Mouse (Mus musculus) embryonic facial prominence, embryonic 10.5 days (tissue): ENCODE data around the gene C4b. TPM values are rescaled to one million over a fixed set of nuclear protein-coding genes. Genes with fewer than 3 reads are reported as not detected.
"Not testable (repeated sequence)": the region's sequence is repeated elsewhere in the genome, so short reads cannot be mapped to it uniquely, and the experiment has no call there.

ENCODE experiments used
- DNase-seq: peaks from one replicate; pipeline ENCODE4 v3.0.0-alpha.2; 2017; ENCODE audit warnings: low spot score
- H3K27ac ChIP-seq: fragments of 300-500 bp; sonication (generic); replicated peaks from 2 replicates; pipeline ENCODE4 v1.5.1; 2016; ENCODE audit warnings: mild to moderate bottlenecking
- H3K27me3 ChIP-seq: fragments of 300-500 bp; sonication (generic); replicated peaks from 2 replicates; pipeline ENCODE4 v1.6.1; 2016; ENCODE audit warnings: low read depth, mild to moderate bottlenecking; ENCODE audit not compliant: poor library complexity, severe bottlenecking
- H3K36me3 ChIP-seq: fragments of 300-500 bp; sonication (generic); replicated peaks from 2 replicates; pipeline ENCODE4 v1.6.1; 2016; ENCODE audit warnings: mild to moderate bottlenecking, moderate library complexity
- H3K4me1 ChIP-seq: fragments of 300-500 bp; sonication (generic); 2 replicates; pipeline ENCODE4 v1.6.1; 2016
- H3K4me3 ChIP-seq: fragments of 300-500 bp; sonication (generic); 2 replicates; pipeline ENCODE4 v1.5.1; 2016; ENCODE audit warnings: mild to moderate bottlenecking, moderate library complexity
- H3K9me3 ChIP-seq: fragments of 300-500 bp; sonication (generic); 2 replicates; pipeline ENCODE4 v1.6.1; 2016; ENCODE audit warnings: mild to moderate bottlenecking
- WGBS: fragments of 180-500 bp; shearing (Covaris S2); methylation state at CpG from one replicate; pipeline ENCODE4 v1.1.7; 2016; 5-methylcytosine and 5-hydroxymethylcytosine counted together
- polyA plus RNA-seq: library from polyadenylated mRNA; unstranded; fragments of >200 nt; fragmentation: Nextera tagmentation; extraction: Ambion mirVana; gene quantifications from 2 replicates; pipeline ENCODE4 v1.2.1, GENCODE M21; 2016

Gene C4b
- not detected in 2 replicates for polyA plus RNA-seq

DNA sequence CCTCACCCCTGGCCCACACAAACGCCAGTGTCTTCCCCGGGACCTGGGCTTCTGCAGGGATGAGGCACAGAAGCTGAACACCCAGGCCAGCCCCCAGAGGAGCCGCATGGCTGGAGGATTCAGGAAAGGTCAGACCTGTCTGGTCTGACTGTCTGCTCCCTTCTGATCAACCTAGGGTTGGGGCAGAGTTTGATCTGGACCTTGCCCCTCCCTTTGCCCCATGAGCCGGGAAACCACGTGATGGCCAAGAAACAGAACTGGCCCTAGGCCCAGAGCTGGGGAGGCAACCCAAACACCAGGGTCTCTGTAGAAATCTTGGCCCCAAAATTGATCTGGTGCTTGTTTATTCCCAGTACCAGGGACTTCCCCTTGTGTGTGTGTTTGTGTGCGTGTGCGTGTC, at the start of gene C4b:
Gene C4b, minus strand, starts transcription at position 164 of the 400 bp plus-strand sequence.
- DNase-seq: no peak

DNA sequence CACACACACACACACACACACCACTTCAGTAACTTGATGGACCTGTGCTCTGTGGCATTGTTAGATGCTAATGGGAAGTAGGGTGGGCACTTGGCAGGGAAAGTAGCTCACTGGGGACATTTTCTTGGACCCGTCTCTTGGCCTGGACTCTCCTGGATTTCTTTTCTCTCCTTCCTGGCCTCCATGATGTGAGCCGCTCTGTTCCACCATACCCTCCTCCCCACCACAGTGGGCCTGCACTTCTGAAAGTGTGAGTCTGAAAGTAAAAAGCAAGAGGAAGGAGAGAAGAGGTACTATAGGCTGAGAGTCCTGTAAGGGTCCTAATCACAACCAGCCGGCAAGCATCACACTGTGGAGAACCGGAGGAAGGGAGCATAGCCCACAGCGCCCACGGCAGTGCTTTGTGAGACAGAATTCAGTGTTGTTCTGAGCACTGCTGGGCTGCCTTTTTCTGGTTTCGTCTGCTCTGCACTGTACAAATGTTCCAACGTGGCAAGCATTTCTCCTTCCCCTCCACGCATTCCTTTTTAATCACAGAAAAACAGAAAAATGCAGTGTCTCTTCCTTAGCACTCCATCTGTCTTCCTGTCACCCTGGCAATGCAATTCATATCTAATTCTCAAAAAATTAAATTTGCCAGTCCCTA, 34.1 kb upstream of the C4b start:
- no peaks in the 10 kb centered on the region for H3K27me3 ChIP-seq
- DNase-seq: no peak
- H3K9me3 ChIP-seq: peaks cover 21% of the 10 kb centered on the region
- no peak overlapping the region for H3K27ac ChIP-seq
- no peaks in the 10 kb centered on the region for H3K36me3 ChIP-seq
- no peaks in the 10 kb centered on the region for H3K4me1 ChIP-seq
- 78% methylated on average over 9 of the region's 9 CpGs for WGBS
- H3K4me3 ChIP-seq: no peak overlapping the region

More for the DNA sequence above, at the start of gene C4b:
- 88% methylated on average over 7 of the region's 7 CpGs for WGBS
- peaks cover 11% of the 10 kb centered on the region for H3K9me3 ChIP-seq
- H3K4me1 ChIP-seq: no peaks in the 10 kb centered on the region
- H3K27me3 ChIP-seq: no peaks in the 10 kb centered on the region
- no peaks in the 10 kb centered on the region for H3K36me3 ChIP-seq
- H3K27ac ChIP-seq: no peak within 1 kb of the TSS
- no peak within 1 kb of the TSS for H3K4me3 ChIP-seq

DNA sequence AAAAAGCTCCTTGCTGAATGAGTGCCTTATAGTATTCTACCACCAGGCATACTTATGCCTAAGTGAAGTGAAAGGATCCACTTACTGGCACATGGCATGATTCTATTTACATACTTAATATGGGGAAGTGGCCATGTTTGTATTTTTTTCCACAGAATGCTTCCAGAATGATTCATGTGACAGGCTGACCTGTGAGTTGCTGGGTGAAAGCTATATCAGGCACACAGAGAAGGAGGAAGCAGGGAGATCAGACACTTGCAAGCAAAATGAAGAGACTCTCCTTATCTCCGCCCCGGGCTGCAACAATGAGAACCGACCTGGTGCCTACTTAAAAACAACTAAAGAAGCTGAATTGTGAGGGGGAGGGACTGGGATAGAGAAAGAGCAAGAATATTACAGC, 17.8 kb upstream of the C4b start:
- no peak overlapping the region for H3K4me3 ChIP-seq
- no peaks in the 10 kb centered on the region for H3K27me3 ChIP-seq
- no peaks in the 10 kb centered on the region for H3K4me1 ChIP-seq
- no peaks in the 10 kb centered on the region for H3K36me3 ChIP-seq
- H3K9me3 ChIP-seq: peaks cover 3% of the 10 kb centered on the region; the same call in 1 of the 2 replicates
- DNase-seq: no peak
- 87% methylated on average over 3 of the region's 3 CpGs for WGBS
- no peak overlapping the region for H3K27ac ChIP-seq

DNA sequence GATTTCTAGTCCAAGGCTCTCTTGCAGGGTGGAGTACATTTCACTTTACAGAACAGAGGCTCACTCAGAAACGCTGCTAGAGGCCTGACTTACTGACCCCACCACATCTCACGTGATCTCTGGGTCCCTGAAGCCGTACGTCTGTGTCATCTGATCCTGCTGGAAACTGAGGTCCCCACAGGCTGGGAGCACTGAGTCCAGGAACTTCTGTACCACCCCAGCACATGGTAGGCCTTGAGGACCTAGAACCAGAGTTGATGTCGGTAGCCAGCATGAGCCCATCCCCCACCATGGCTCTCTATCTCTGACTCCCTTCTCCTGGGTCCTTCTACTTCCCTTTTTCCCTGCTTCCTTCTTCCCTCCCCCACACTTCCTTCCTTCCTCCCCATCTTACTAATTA, 2.8 kb upstream of the C4b start:
- H3K4me1 ChIP-seq: no peaks in the 10 kb centered on the region
- no peak for DNase-seq
- H3K4me3 ChIP-seq: no peak overlapping the region
- peaks cover 25% of the 10 kb centered on the region for H3K9me3 ChIP-seq
- H3K36me3 ChIP-seq: no peaks in the 10 kb centered on the region
- WGBS: 77% methylated on average over 5 of the region's 5 CpGs
- H3K27ac ChIP-seq: no peak overlapping the region
- H3K27me3 ChIP-seq: no peaks in the 10 kb centered on the region

DNA sequence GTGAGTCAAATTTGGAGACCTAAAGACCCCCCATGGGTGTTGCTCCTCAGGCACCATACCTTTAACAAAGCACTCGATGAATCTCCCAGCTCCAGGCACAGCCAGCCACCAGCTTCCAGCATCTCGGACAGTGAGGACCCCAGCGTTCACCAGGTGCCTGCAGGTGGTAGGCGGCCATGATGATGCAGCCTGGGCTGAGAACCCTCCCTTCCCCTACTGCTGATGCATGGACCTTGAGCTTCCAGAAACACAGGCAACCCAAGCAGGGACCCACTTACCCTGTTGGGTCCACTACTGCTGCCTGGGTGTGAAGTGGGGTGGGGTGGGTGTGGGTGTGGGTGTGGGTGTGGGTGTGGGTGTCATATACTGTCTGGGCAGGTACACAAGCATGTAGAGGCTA, 1.5 kb upstream of the C4b start:
- WGBS: 91% methylated on average over 4 of the region's 4 CpGs
- not testable (repeated sequence) for DNase-seq

DNA sequence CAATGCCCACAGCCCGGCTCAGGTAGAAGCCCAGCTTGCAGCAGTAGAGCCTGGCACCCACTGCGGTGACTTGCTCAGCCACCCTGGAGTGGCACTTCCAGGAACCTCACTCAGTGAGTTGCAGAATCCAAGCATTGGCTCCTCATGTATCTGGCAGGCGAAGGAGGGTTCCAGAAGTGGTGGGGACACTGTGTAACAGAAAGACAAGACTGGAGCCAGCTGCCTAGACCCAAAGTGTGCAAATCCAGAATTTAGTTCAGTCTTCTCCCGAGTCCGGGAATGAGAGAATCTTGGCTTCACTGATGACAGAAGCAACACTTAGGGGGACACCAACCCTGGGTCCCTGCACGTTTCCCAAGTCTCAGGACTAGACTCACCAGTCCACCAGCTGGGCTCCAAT, 929 bp upstream of the C4b start:
- H3K36me3 ChIP-seq, H3K27ac ChIP-seq, H3K4me3 ChIP-seq, DNase-seq, H3K4me1 ChIP-seq, H3K27me3 ChIP-seq: not testable (repeated sequence)
- peaks cover 19% of the 10 kb centered on the region for H3K9me3 ChIP-seq
- WGBS: 87% methylated on average over 6 of the region's 6 CpGs

More for the DNA sequence above, 1.5 kb upstream of the C4b start:
- H3K36me3 ChIP-seq, H3K27ac ChIP-seq, H3K4me1 ChIP-seq, H3K27me3 ChIP-seq, H3K4me3 ChIP-seq: not testable (repeated sequence)
- peaks cover 23% of the 10 kb centered on the region for H3K9me3 ChIP-seq

DNA sequence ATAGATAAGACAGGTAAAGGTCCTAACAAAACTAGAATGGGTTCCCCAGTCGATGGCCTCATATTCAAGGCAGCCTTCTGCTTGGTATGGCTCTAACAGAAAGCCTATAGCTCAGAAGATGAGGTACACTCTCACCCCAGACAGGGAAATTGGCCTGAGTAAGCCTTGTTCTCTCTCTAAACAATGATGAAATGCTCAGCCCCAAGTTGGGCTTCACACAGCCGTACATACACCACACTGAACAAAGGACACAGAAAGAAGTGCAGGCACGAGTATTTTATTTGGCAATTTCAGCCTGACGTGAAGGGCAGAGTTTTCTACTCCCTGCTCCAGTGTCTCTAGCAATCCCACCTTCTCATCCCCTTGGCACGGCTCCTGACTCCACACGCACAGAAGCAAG, 524 bp upstream of the C4b start:
- WGBS: 85% methylated on average over 6 of the region's 6 CpGs
- Histone ChIP-seq H3K27me3 (no peaks in the 10 kb centered on the region), H3K36me3 (no peaks in the 10 kb centered on the region), H3K27ac (no peak overlapping the region), H3K4me1 (no peaks in the 10 kb centered on the region), H3K4me3 (no peak overlapping the region), H3K9me3 (peaks cover 16% of the 10 kb centered on the region)
- DNase-seq: no peak

DNA sequence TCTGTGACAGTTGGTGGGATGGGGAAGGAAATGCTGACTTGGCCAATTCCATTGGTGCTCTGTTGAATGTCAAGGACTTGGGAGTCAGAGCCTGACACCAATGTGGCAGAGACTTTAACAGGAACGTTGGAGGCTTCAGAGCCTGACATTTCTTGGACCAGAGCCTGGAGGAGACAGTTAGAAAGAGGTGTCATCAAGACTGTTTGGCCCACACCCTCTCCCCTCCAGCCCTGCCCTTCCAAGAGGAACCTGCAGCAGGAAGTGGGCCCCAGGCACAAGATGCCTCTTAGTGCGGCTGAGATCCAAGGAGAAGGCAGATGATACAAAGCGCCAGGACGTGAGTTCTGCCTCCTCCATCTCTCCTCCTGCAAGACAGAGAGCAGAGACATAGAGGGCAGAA, 3.4 kb downstream of the C4b start:
- no peaks in the 10 kb centered on the region for H3K4me1 ChIP-seq
- 0 out of 2 replicates have a peak, but pooled peaks cover 5% of the 10 kb centered on the region for H3K27me3 ChIP-seq
- H3K27ac ChIP-seq: no peak overlapping the region
- no peaks in the 10 kb centered on the region for H3K36me3 ChIP-seq
- H3K4me3 ChIP-seq: no peak overlapping the region
- no peak for DNase-seq
- H3K9me3 ChIP-seq: no peaks in the 10 kb centered on the region
- 80% methylated on average over 4 of the region's 4 CpGs for WGBS

DNA sequence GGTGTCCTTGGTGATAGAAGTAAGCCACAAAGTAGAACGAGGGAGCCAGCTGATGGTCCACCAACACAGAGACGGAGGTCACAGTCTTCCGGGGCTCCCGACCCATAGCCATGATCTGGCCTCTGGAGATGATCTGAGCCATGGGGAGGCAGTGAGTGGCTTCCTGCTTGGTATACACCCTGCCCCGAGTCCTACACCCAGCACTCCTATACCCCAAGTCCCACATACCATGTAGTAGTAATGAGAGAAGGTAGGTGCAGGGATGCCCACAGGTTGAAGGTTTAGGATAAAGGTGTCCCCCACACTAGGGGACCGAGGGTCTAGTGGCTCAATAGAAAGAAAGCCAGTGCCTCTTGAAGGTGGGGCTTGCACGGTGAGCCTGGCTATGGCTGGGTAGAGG, 4.0 kb downstream of the C4b start:
- H3K27ac ChIP-seq, H3K4me1 ChIP-seq, H3K9me3 ChIP-seq, DNase-seq, H3K4me3 ChIP-seq, H3K36me3 ChIP-seq, H3K27me3 ChIP-seq: not testable (repeated sequence)
- WGBS: 89% methylated on average over 7 of the region's 7 CpGs

DNA sequence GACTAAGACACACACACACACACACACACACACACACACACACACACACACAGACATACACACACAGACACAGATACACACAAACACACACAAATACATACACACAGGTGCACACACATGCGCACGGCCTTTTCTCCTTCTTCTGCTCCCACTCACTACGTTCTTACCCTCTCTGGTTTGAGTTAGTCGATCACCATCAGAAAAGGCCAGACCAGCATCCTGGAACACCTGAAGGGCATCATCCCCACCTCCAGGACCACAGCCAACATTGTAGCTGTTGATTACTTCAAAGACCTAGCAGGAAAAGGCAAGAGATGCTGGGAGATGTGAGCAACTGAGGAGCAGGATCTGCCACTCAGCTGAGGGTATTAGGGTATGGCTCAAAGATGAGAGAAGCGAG, 6.2 kb downstream of the C4b start:
- H3K36me3 ChIP-seq, H3K27ac ChIP-seq, H3K9me3 ChIP-seq, H3K27me3 ChIP-seq, DNase-seq, H3K4me3 ChIP-seq, H3K4me1 ChIP-seq: not testable (repeated sequence)
- WGBS: 86% methylated on average over 5 of the region's 5 CpGs

DNA sequence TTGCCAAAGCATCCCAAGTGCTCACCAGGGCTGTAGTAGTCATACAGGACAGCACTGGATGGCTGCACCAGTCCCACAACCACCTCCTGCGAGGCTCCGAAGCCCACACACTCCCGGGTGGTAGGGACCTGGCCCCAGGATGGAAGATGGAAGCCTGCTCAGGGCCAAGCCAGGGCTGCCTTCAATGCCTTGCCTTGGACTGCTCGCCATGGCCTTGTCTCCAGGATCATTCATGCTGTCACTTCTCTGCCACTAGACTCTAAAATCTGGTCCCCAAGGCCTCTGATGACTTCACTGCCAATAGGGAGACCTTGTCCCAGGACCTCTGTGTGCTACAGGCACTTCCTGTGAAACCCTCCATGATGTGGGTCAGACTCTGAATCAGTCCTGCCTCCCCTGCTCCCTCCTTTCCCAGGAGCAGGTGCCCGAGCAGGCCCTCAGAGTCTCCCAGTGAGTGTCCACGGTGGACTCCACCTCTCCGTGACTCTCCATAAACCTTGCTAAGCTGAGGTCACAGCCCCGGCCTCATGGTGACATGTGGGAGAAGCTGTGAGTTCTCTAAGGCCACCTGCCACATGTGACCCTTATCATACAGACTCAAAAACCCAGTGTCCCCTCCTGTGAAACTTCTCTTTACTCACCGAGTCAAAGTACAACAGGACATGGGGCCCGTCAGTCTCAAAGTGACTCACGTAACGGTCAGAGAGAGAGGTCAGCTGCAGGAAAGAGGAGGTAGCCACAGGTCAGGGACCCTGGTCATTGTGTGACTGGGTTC, 13.7 kb downstream of the C4b start:
- H3K4me3 ChIP-seq, H3K4me1 ChIP-seq, H3K27ac ChIP-seq, H3K36me3 ChIP-seq, H3K27me3 ChIP-seq, H3K9me3 ChIP-seq, DNase-seq: not testable (repeated sequence)
- whole genome bisulfite sequencing: 86% methylated on average over 12 of the region's 12 CpGs

DNA sequence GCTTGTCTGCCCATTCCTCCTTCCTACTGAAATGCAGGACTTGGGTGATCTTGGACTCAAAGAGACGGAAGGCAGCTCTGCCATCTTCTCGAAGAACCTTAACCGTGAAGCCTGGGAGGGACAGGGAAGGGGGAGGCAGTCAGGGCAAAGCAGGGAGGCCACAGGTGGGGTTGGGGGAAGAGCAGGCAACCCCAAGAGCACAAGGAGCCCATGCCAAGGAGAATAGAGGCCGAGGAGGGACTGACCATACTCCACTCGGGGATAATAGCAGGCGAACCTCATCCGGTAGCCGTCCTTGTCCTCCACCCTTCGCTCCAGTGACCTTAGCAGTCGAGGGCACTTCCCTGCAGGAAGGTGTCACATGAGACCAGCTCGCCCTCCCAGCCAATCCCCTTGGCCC, 14.5 kb downstream of the C4b start:
- H3K4me1 ChIP-seq, H3K9me3 ChIP-seq, H3K4me3 ChIP-seq, DNase-seq, H3K27me3 ChIP-seq, H3K36me3 ChIP-seq, H3K27ac ChIP-seq: not testable (repeated sequence)
- WGBS: 80% methylated on average over 11 of the region's 11 CpGs

DNA sequence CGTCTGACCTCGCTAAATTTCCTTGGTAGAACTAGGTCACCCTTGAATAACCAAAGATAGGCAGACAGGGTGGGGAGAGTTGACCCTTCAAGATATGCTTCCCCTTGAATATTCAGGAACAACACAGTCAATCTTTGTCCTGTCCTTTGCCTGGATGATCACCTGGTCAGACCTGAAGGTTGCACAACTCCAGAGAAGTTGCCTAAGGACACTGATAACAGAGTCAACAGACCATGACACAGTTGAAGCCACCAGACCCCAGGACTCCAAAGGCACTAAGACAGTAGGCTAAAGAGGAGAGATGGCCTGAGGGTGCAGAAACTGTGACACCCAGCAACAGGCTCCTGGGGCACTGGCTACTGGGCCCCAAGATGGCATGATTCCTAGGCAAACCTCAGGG, 15.8 kb downstream of the C4b start:
- no peaks in the 10 kb centered on the region for H3K4me1 ChIP-seq
- DNase-seq: no peak
- WGBS: 80% methylated on average over 2 of the region's 2 CpGs
- H3K4me3 ChIP-seq: no peak overlapping the region
- no peak overlapping the region for H3K27ac ChIP-seq
- H3K27me3 ChIP-seq: no peaks in the 10 kb centered on the region
- H3K36me3 ChIP-seq: no peaks in the 10 kb centered on the region
- peaks cover 2% of the 10 kb centered on the region; the same call in 1 of the 2 replicates for H3K9me3 ChIP-seq
